Mouse (Mus musculus): ENCODE measurements around the gene Col27a1. TPM values are rescaled to one million over a fixed set of nuclear protein-coding genes. Genes with fewer than 3 reads are reported as not detected.

Col27a1 gene
- polyA plus RNA-seq, 1 experiment from 2014 or later, result 25.8 TPM

- no peak for ATAC-seq (ENCODE audit: insufficient read depth)
- TF ChIP-seq CTCF (IDR thresholded peaks at IDR 0.05; ENCODE audit: low read depth), result no peak
- Histone ChIP-seq H3K4me2 (no peak overlapping the region), H3K27ac (ENCODE audit: low read depth) (no peak overlapping the region), H3K36me3 (ENCODE audit: insufficient read depth) (peaks cover 79% of the 10 kb centered on the region), H3K27me3 (ENCODE audit: insufficient read depth, low read length) (no peaks in the 10 kb centered on the region), H3K4me1 (ENCODE audit: insufficient read depth) (no peaks in the 10 kb centered on the region), H3K9me3 (ENCODE audit: low read depth, low read length) (no peaks in the 10 kb centered on the region), H3K9ac (no peak overlapping the region), H3K4me3 (ENCODE audit: low read depth, low read length) (no peak overlapping the region)
- 89% methylated on average over 1 of the region's 1 CpGs for WGBS
- DNase-seq, result no peak
Measured at GRCm38 (mm10) chr4:63267586-63267985, 53.8 kb downstream of the Col27a1 start.

- no peaks in the 10 kb centered on the region for H3K4me1 ChIP-seq (ENCODE audit: insufficient read depth)
- no peak overlapping the region for H3K9ac ChIP-seq
- ATAC-seq (ENCODE audit: insufficient read depth) (no peak), DNase-seq (no peak)
- H3K9me3 ChIP-seq (ENCODE audit: low read depth, low read length), result no peaks in the 10 kb centered on the region
- peaks cover 86% of the 10 kb centered on the region for H3K36me3 ChIP-seq (ENCODE audit: insufficient read depth)
- no peak overlapping the region for H3K27ac ChIP-seq (ENCODE audit: low read depth)
- WGBS, result 56% methylated on average over 4 of the region's 4 CpGs
- no peak overlapping the region for H3K4me3 ChIP-seq (ENCODE audit: low read depth, low read length)
- no peak overlapping the region for H3K4me2 ChIP-seq
- TF ChIP-seq CTCF (IDR thresholded peaks at IDR 0.05; ENCODE audit: low read depth), result no peak
- no peaks in the 10 kb centered on the region for H3K27me3 ChIP-seq (ENCODE audit: insufficient read depth, low read length)
Measured at GRCm38 (mm10) chr4:63268777-63269176, 55.0 kb downstream of the Col27a1 start.

- TF ChIP-seq CTCF (IDR thresholded peaks at IDR 0.05; ENCODE audit: low read depth), result no peak
Measured at GRCm38 (mm10) chr4:63274516-63274915, 60.7 kb downstream of the Col27a1 start.

DNA sequence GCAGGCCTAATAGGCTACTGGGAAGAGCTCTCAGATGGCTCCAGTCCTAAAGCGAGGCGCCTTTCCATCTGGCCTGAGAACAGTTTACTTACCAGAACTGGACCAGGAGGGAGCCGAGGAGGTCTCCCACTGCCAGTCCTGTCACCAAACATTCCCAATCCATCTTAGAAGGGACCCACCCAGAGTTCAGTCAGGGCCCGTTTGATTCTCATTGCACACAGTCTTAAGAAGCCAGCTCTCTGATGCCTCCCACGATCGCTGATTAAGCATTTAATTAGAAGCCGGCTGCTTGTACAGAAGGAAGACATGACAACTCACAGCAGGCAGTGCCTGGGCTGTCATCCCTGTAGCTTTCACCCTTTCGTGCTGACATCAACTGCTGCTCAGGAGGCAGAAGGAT lies 61.4 kb downstream of the Col27a1 start:
- H3K9me3 ChIP-seq (ENCODE audit: low read depth, low read length), result no peaks in the 10 kb centered on the region
- peak; percentile 30; the same call in 1 of the 2 replicates for ATAC-seq (ENCODE audit: insufficient read depth)
- peak; percentile 43 for DNase-seq
- H3K4me2 ChIP-seq, result no peak overlapping the region
- peaks cover 48% of the 10 kb centered on the region for H3K36me3 ChIP-seq (ENCODE audit: insufficient read depth)
- H3K9ac ChIP-seq, result no peak overlapping the region
- H3K27ac ChIP-seq (ENCODE audit: low read depth), result no peak overlapping the region
- H3K4me1 ChIP-seq (ENCODE audit: insufficient read depth), result no peaks in the 10 kb centered on the region
- no peaks in the 10 kb centered on the region for H3K27me3 ChIP-seq (ENCODE audit: insufficient read depth, low read length)
- no peak for TF ChIP-seq CTCF (IDR thresholded peaks at IDR 0.05; ENCODE audit: low read depth)
- no peak overlapping the region for H3K4me3 ChIP-seq (ENCODE audit: low read depth, low read length)
- 44% methylated on average over 8 of the region's 8 CpGs for WGBS

More at GRCm38 (mm10) chr4:63274516-63274915, 60.7 kb downstream of the Col27a1 start:
- H3K9me3 ChIP-seq (ENCODE audit: low read depth, low read length), result no peaks in the 10 kb centered on the region
- no peak overlapping the region for H3K27ac ChIP-seq (ENCODE audit: low read depth)
- H3K27me3 ChIP-seq (ENCODE audit: insufficient read depth, low read length), result no peaks in the 10 kb centered on the region
- H3K4me2 ChIP-seq, result no peak overlapping the region
- no peak for DNase-seq
- ATAC-seq (ENCODE audit: insufficient read depth), result no peak
- WGBS, result 45% methylated on average over 1 of the region's 1 CpGs
- H3K4me1 ChIP-seq (ENCODE audit: insufficient read depth), result no peaks in the 10 kb centered on the region
- peaks cover 52% of the 10 kb centered on the region for H3K36me3 ChIP-seq (ENCODE audit: insufficient read depth)
- no peak overlapping the region for H3K9ac ChIP-seq
- no peak overlapping the region for H3K4me3 ChIP-seq (ENCODE audit: low read depth, low read length)

DNA sequence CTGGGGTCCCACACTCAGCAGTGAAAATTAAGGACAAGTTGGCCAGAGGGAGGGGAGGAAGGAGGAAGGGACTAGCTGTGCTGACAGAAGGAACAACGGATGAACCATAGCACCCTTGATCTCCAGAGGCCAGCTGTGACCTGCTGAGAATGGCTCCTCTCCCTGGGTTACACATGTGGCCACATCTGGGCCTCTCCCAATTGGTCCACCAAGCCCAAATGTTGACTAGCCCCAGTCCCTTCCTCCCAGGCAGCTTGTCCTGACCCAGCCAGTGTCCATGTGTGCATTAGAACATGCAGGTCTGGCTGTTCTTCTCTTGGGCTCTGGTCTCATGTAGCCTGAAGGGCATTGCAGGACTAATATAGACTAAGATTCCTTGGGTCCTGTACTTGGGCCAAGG lies 62.8 kb downstream of the Col27a1 start:
- no peak overlapping the region for H3K4me2 ChIP-seq
- peaks cover 49% of the 10 kb centered on the region for H3K36me3 ChIP-seq (ENCODE audit: insufficient read depth)
- no peak overlapping the region for H3K4me3 ChIP-seq (ENCODE audit: low read depth, low read length)
- ATAC-seq (ENCODE audit: insufficient read depth) (no peak), DNase-seq (no peak)
- H3K4me1 ChIP-seq (ENCODE audit: insufficient read depth), result no peaks in the 10 kb centered on the region
- no peak overlapping the region for H3K9ac ChIP-seq
- TF ChIP-seq CTCF (IDR thresholded peaks at IDR 0.05; ENCODE audit: low read depth), result no peak
- H3K27ac ChIP-seq (ENCODE audit: low read depth), result no peak overlapping the region
- H3K9me3 ChIP-seq (ENCODE audit: low read depth, low read length), result no peaks in the 10 kb centered on the region
- WGBS, result 59% methylated on average over 1 of the region's 1 CpGs
- no peaks in the 10 kb centered on the region for H3K27me3 ChIP-seq (ENCODE audit: insufficient read depth, low read length)

GRCm38 (mm10) chr4:63278821-63279220 lies 65.0 kb downstream of the Col27a1 start:
- no peak overlapping the region for H3K9ac ChIP-seq
- H3K27ac ChIP-seq (ENCODE audit: low read depth), result no peak overlapping the region
- H3K4me2 ChIP-seq, result no peak overlapping the region
- no peak overlapping the region for H3K4me3 ChIP-seq (ENCODE audit: low read depth, low read length)
- no peaks in the 10 kb centered on the region for H3K4me1 ChIP-seq (ENCODE audit: insufficient read depth)
- WGBS, result 70% methylated on average over 7 of the region's 7 CpGs
- ATAC-seq (ENCODE audit: insufficient read depth) (peak; percentile 33; the same call in 1 of the 2 replicates), DNase-seq (peak; percentile 20)
- no peak for TF ChIP-seq CTCF (IDR thresholded peaks at IDR 0.05; ENCODE audit: low read depth)
- no peaks in the 10 kb centered on the region for H3K27me3 ChIP-seq (ENCODE audit: insufficient read depth, low read length)
- H3K9me3 ChIP-seq (ENCODE audit: low read depth, low read length), result no peaks in the 10 kb centered on the region
- H3K36me3 ChIP-seq (ENCODE audit: insufficient read depth), result peaks cover 44% of the 10 kb centered on the region

DNA sequence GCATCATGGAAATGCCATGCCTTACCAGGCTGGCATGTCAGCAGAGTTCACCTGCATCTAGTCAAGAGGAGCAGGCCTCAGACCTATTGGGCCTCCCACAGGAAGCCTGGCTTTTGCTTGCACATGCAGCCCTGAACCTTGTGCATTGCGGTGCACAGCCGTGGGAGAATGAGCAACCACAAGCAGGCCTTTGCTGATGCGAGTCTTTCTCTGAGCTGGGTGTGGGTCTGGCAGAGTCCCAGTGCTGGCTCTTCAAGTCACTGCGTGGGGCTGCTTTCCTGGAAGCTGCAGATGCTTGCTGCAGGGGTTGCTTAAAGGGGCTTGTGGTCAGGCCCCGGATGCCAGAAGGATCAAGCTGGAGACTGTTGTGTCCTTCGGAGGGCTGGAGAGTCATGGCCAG lies 67.9 kb downstream of the Col27a1 start:
- 85% methylated on average over 6 of the region's 6 CpGs for WGBS
- no peak for DNase-seq
- H3K27me3 ChIP-seq (ENCODE audit: insufficient read depth, low read length), result no peaks in the 10 kb centered on the region
- peaks cover 65% of the 10 kb centered on the region for H3K36me3 ChIP-seq (ENCODE audit: insufficient read depth)
- H3K4me2 ChIP-seq, result no peak overlapping the region
- no peaks in the 10 kb centered on the region for H3K4me1 ChIP-seq (ENCODE audit: insufficient read depth)
- ATAC-seq (ENCODE audit: insufficient read depth), result no peak
- TF ChIP-seq CTCF (IDR thresholded peaks at IDR 0.05; ENCODE audit: low read depth), result no peak
- H3K4me3 ChIP-seq (ENCODE audit: low read depth, low read length), result no peak overlapping the region
- no peaks in the 10 kb centered on the region for H3K9me3 ChIP-seq (ENCODE audit: low read depth, low read length)
- H3K27ac ChIP-seq (ENCODE audit: low read depth), result no peak overlapping the region
- H3K9ac ChIP-seq, result no peak overlapping the region

- no peak overlapping the region for H3K27ac ChIP-seq (ENCODE audit: low read depth)
- no peak for TF ChIP-seq CTCF (IDR thresholded peaks at IDR 0.05; ENCODE audit: low read depth)
- H3K4me1 ChIP-seq (ENCODE audit: insufficient read depth), result no peaks in the 10 kb centered on the region
- H3K4me2 ChIP-seq, result no peak overlapping the region
- H3K36me3 ChIP-seq (ENCODE audit: insufficient read depth), result peaks cover 67% of the 10 kb centered on the region
- no peaks in the 10 kb centered on the region for H3K27me3 ChIP-seq (ENCODE audit: insufficient read depth, low read length)
- no peak overlapping the region for H3K4me3 ChIP-seq (ENCODE audit: low read depth, low read length)
- WGBS, result 79% methylated on average over 5 of the region's 5 CpGs
- ATAC-seq (ENCODE audit: insufficient read depth) (no peak), DNase-seq (no peak)
- no peaks in the 10 kb centered on the region for H3K9me3 ChIP-seq (ENCODE audit: low read depth, low read length)
- no peak overlapping the region for H3K9ac ChIP-seq
Measured at GRCm38 (mm10) chr4:63283319-63283718, 69.5 kb downstream of the Col27a1 start.
